Mouse (Mus musculus): ENCODE measurements around the gene Fhit. TPM values are rescaled to one million over a fixed set of nuclear protein-coding genes. Genes with fewer than 3 reads are reported as not detected.

Fhit gene
- total RNA-seq, 4 experiments from 2014 or later = 0.63 to 1.8 (median 0.99) TPM

DNA sequence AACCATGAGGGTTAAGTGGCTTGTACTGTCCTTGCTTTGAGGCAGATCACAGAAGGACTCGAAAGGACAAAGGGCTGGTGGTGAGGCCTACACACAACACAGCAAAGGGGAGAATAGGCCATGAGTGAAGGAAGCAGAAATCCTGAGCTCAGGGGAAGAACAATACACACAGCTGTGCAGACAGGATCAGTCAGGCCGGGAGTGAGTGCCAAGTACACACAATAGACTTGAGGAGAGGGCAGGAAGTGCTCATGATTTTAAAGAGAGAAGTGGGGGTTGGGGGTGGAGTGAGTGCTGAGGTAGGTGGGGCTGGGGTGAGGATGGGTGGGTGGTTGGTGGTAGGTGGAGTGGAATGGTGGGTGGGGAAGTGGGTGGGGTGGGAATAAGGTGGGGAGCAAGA is 635.0 kb downstream of the Fhit start:
- DNase-seq (ENCODE audit: low spot score in 2 of 2) = no peak

DNA sequence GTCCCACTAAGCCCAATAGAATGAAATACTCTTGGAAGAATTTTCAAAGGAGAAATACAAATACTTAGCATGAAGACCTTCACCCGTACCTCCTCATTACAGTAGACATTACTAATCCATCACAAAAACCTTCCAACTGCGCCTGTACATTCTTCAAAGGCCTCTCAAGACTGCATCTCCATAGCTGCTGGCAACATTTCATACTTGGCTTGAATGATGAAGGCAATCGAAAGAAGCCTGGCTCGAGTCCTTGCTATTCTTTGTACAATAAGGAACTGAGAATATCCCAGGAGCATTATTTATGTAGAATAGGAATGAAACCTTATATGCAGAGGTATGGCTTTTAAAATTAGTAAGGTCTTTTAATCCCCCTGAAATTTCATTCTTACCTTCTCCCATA is 636.0 kb downstream of the Fhit start:
- no peak for DNase-seq (ENCODE audit: low spot score in 2 of 2)

DNA sequence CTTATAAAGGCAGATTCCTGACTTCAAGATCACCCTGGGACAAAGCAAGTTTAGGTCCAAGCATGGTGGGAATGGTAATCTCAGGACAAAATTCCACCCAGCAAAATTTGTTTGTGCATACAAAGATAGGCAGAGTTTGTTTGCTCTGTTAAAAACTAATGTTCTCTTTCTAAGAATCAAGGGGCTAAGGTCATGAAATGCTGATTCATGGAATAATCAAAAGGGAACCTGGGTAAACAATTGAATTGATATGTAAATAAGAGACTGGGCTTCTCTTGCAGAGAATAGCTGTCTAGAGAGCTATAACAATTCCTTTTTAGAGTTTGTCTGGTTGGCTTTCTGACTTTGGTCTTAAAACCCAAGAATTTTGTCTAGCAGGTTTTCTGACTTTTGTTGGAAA is 647.8 kb downstream of the Fhit start:
- no peak for DNase-seq (ENCODE audit: low spot score in 2 of 2)

DNA sequence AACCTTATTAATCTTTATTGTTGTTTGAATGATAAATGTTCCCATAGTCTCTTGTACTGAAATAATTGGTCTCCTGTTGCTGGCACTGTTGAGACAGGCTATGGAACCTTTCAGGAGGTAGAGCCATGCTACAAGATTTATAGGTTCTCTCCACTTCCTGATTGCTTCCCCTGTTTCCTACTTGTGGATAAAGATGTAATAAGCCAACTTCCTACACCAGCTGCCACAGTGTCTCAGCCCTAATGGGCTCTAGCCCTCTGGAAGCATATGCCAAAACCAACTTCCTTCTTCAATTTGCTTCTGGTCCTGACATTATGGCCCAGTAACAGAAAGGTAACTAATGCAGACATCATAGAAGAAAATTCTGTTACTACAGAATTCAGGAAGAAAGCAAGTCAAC is 652.6 kb downstream of the Fhit start:
- no peak for DNase-seq (ENCODE audit: low spot score in 2 of 2)

DNA sequence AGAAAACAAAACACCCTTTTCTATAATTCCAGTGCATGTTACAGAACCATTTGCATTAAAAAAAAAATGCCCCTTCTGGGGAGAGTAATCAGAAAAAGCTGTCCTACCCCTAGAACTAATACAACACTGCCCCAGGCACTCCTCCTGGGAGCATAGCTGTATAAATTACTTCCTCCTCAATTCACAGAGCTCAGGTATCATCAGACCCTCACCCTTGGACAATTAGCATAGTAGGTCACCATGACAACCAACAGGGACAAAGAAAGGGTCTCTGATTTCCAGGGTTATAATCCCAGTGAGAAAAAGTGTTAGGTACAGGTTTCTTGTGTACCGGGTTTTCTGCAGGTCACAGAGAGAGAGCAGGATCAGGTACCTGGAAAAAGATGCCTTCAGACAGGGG is 654.3 kb downstream of the Fhit start:
- DNase-seq (ENCODE audit: low spot score in 2 of 2) = no peak

DNA sequence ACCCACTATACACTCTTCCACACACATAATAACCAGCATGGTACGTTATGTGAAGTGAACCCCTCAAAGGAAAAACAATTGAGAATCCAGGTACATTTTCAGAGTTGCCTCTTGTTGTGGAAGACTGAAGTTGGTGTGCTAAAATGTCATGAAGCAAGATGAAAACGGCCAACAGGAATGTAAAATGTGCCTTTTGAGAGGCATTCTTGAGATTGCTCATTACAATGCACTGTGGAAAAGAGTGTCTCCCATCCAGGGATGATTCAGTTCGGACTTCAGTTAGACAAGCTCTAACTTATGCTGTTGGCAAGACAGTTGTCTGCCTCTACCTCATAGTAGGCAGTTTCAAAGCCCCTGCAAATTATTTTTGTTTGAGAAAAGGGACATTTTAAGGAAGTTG is 676.0 kb downstream of the Fhit start:
- no peak for DNase-seq (ENCODE audit: low spot score in 2 of 2)

DNA sequence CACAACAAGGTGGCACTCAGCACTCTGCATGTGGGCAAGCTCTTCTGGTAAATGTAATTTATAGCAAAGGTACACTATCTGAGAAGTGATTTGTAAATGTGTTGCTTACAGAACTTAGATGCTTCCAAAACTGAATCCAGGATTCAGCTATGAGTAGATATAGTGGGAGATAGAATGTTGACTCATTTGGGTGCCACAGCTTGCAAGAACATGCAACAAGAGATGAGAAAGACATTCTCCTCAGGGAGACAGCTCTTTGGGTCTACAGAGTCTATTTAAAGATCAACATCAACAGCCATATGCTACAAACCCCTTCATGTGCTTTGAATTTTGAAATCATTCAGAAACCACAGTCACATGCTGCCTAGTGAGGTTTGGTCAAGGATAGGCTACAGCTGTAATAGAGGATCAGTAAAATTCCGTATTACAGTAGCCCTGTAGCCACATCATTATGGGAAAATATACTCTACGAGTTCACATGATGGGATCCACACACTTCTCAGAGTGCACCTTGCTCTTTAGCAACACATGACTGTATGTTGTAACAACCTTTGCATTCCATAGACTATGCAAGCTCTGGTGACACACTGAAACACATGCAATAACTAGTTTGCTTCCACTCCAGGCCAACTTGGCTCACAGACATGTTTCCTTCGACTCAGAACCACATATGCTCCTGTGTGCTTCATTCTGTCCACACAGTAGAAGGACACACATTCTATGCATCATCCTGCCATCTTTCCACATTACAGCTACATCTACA is 678.8 kb downstream of the Fhit start:
- no peak for DNase-seq (ENCODE audit: low spot score in 2 of 2)

DNA sequence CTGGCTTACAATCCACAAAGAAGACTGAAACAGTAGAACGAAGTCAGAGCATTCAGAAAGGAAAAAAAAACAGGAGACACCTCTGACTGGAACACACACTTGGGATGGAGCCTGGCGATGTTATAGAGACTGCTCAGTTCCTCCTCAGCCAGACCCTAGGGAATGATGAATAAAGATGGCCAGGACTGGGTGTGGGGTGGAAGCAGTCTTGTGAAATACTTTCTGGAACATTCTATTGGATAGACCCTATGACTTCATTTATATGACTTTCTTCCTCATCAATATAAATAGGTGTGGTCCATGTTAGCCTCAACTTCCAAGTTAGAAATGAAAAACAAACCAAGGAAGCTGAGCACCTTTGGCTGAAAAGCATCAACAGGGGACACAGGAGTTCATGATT is 680.5 kb downstream of the Fhit start:
- peak; percentile 3 to 4 for DNase-seq (ENCODE audit: low spot score in 2 of 2)

DNA sequence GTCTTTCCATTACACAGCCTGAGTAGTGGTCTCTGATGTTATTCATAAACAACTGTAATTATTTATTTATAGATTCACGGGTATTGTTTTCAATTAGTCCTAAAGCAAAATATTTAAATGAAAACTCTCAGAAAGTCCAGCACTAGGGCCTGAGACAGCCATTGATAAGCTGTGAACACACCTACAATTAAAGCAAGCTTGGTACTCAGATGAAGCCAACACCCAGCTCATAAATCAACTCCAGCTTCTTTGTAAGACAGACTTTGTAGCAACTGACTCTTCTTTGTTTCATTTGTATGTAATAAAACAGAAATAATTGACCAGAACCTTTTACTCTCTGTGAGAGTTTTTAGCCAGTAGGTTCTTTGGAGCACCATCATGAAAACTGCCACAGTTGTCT is 681.2 kb downstream of the Fhit start:
- DNase-seq (ENCODE audit: low spot score in 2 of 2) = no peak

DNA sequence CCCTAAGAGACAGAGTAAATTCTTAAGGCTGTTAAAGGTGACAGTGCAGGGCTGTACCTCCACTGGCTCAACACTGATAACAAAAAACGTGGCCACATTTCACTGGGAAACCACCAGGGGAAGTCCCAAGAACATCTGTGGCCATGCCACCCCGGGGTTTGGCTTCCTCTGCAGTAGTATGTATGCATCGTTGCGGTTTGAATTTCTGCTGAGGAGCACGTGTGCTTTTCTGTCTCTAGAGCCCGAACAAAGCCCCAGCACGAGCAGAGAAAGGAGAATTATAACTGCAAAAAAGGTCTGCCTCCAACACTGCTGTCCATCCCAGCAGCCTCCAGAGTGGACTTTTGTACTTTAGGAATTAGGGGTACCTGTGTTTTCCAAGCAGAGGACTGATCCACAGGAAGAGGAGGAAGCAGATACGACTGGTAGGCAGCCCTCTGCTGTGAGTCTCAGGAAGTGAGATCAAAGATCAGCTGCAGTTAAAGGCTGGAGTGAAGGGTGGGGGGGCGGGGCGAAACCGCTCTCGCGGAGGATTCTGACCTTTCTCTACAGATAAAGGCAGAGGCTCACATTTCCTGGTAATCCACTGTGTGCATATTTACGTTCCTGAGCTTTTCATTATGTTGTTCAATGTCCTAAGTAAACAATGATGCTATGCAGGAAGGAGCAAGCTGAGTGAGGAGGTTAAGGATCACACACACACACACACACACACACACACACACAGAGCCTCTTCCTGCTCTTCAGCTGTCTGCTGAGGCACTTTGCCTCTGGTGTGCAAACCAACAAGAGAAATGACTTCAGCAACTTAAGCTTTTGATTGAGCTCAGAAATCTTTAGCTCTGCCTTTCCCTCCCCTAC is 708.6 kb downstream of the Fhit start:
- no peak for DNase-seq (ENCODE audit: low spot score in 2 of 2)

DNA sequence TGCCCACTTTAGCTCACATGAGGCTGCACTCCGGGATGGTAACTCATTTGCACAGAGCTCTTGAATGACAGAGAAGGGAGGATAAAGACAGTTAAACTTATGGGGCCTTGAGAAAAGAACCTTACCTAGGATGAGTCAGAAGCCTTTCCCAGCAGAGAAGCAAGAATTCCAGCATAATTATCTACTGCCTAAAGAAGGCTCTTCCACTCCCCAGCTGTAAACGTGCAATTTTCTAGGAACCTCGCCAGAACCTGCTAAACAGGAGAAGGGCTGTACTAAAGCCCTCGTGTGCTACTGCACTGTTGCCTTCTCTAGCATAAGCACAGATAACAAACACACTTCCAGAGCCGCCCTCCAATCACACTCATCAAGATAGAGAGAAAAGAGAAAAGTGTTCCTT is 709.6 kb downstream of the Fhit start:
- DNase-seq (ENCODE audit: low spot score in 2 of 2) = no peak

DNA sequence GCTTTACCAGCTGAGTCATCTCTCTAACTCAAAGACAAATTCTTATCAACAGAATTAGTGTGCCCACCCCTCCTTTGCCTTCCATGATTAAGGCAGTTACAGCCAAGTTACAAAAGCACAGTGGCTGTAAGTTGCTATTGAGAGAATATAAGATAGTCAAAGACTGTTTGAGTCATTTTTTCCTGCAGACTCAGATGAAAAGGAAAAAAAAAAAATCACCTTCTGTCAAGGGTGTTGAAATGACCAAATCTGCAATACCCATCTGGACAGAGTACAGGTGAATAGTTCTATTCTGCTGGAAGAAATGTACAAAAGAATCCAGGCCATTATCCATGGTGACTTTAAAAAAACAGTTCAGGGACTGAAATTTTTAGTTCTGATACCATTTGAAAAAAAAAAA is 716.5 kb downstream of the Fhit start:
- no peak for DNase-seq (ENCODE audit: low spot score in 2 of 2)

DNA sequence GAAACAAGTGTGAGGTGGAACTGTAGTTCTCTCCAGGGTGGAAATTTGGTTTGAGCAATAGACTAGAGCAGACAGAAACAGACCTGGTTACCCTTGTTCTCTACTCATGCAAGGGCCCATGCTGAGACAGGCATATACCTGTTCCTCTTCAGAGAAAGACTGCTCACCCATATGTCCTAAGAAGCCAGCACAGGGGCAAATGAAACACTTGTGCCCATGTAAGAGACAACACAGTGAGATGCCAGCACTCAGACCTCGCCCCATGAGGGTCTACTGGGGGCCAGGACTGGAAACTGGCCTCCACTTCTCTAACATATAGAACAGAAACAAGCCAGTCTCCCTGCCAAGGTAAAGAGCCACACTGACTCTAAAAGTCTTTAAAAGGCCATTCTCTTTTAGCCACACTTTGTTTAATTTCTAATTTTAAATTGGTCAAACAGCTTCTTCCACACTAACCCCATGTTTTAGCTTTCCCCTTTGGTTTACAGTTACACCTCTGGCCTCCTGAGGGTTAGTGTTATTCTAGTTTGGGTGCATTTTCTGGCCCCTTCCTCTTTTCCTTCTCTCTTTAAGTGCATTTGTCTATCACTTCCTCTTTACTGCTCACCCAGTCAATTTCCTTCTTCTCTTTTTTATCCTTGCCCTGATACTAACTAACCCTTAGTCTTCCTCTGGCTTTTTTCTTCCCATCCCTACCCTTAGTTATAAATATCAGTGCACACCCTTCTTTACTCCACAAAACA is 722.7 kb downstream of the Fhit start:
- no peak for DNase-seq (ENCODE audit: low spot score in 2 of 2)

DNA sequence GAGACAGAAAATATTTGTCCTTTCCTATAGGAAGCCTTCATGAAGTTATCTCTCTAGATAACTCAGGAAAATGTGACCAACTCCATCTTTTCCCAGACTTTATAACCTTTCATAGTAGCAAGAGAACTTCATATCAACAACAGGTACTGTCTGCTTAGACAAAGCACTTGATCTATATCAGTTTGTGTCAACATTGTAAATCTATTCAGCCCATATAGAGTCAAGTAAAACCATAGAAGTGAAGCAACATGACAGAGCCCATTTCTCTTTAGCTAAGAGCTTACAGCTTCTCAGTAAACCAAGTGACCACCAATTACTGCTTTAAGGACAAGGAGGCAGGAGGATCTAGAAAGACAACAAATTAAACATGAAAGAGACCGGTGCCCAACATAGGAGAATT is 725.6 kb downstream of the Fhit start:
- DNase-seq (ENCODE audit: low spot score in 2 of 2) = no peak

DNA sequence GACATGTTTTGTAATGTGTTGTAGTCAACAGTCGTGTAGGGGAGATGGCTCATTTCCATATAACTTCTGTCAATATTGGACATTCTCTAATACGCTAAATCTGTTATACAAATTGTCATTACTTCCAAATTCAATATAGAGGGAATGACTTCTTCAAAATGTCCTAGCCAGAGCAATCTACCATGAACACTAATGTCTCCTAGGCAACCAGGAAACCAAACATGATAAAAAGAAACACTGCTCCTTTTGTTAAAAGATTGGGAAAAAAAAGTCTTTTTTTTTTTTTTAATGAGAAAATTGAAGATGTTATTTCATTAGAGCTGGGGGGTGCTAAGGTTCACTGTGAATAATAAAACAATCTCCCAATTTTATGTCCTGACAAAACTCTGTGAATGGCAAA is 729.3 kb downstream of the Fhit start:
- no peak for DNase-seq (ENCODE audit: low spot score in 2 of 2)

DNA sequence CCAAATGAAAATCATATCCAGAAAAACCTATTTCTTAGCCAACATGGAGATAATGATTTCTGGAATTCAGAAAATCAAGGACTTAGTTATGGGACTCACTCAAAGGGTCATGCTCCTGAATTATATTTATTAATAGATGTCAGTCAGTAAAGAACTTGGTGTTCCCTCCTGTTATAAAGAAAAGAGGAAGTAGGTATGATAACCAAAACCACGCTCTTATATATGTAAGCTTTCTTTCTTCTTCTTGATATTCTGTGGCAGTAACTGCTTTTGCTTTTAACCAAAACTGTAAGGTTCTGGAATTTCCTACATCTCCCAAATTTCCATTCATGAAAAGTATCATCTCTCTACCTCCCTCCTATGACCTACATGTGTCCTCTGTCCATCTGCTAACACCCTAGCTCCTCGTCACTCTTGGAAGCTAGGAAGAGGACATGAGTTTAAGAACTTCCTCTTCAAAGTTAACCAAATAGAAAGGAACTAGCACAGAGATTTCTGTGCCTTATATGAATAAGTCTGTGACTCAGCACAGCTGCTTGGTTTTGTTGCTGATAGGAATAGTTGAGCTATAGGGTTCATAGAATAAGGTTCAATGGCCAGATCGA is 731.3 kb downstream of the Fhit start:
- no peak for DNase-seq (ENCODE audit: low spot score in 2 of 2)

DNA sequence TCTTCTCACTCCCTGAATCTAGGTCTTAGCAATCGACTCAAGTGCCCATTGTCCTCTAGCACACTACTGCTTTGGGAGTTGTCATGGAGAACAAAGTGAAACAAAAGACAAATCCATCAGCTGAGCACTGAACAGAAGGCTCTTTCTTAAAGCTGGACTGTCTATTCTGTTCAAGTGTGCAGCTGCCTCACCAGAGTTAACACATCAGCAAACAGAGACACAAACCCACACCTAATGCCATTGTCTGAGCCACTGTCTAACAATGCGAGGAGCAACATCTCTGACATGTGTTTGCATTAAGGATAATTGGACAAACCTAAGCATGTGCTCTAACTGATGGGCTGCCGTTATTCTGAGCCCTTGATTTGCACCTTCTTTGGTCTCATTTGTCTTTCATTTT is 738.3 kb downstream of the Fhit start:
- no peak for DNase-seq (ENCODE audit: low spot score in 2 of 2)

DNA sequence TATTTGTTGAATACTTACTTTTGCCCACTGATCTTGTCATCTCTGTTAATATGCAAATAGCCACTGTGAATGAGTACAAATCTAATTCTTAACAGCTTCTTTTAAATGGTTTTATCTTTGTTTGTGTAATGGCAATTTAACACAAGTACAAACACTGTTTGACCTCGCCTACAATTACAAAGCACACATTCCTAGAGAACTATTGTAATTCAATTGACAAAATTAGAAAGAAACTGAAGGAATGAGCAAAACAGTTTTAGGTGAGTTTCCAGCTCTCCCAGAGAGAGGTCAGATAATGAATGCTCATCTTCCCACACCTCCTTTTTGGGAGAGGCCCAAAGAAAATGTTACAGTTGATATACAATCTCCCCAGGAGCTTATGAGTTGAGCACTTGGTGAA is 739.6 kb downstream of the Fhit start:
- no peak for DNase-seq (ENCODE audit: low spot score in 2 of 2)

DNA sequence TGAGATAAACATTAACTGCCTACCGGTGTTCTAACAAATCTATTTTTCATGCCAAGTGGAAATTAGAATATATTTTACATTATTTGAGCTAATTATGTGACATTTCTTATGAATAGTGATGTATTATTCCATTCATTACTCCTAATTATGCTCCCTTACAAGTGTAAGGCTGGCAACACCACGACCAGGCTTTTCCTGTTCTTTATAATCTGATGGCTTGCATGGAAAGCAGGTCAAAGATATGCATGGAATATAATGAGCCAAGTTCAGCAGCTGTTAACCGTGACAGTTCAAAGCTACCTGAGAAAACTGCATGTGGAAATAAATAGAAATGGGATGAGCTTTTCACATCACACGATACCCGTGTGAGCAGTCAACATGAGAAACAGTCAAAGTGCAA is 746.8 kb downstream of the Fhit start:
- DNase-seq (ENCODE audit: low spot score in 2 of 2) = no peak

DNA sequence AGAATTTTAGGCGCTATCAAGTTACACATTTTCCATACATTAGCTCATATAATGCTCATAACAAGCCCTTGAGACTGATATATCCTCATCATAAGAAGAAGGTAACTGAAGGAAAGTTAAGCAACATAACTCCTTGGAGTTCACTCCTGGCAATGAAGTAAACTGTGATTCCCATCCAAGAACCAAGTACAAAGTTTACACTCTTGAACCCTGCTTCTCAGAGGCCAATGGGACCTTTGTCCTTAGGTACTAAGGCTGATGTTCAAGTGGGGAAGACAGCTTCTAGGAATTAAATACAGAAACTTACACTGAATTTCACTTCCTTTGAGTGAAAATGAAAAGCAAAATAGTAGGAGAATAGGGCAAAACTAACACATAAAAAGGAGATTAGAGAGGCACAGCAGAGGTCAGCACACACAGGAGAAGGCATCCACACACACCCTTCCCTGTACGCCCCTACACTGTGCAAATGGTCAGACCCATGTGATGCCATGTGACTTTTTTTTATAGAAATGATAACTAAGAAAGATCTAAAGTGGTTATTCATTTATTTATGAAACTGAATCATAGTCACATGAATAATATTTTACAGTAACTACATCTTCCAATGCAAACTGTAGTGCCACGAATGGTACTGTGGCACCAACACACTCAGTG is 752.4 kb downstream of the Fhit start:
- DNase-seq (ENCODE audit: low spot score in 2 of 2) = no peak

DNA sequence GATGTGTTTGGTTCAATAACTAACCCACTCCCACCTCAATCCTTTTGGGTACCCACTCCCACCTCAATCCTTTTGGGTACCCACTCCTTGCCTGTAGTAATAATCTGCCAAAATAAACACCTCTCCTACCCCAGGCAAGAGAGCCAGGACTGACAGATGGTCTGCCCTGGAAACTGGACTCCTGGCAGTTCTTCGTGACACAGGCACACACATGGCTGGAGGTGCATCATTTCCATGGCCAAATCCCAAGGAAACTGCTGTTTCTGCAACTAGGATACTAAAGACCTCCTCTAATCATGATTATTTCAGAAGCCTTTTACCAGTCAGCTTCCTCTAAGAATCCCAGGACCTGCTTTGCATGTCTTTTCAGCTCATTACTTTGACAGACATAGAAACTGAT is 756.5 kb downstream of the Fhit start:
- DNase-seq (ENCODE audit: low spot score in 2 of 2) = no peak
